Mouse (Mus musculus): ENCODE results near the gene Rps8.

Gene Rps8

GRCm38 (mm10) chr4:117148047-117148713, 7.9 kb downstream of the Rps8 start:
- no peak for DNase-seq (ENCODE audit: low read depth)

DNA sequence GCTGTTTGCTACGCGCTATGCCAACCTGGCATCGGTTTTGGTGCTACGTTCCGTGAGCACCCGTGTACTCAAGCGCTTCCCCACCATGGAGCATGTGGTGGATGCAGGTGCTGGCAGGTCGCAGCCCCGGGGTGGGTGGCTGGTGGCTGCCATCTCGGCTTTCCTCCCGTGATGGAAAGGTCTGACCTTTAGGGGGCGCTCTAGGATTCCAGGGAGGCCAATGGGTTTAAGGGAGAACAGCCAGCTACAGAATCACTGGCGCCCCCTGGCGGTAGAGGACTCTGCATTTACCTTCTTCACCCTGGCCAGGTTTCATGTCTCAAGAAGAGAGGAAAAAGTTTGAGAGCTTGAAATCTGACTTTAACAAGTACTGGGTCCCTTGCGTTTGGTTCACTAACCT, 9.9 kb downstream of the Rps8 start:
- DNase-seq (ENCODE audit: low read depth): peak; percentile 97

- no peak for DNase-seq (ENCODE audit: low read depth)
Observed at GRCm38 (mm10) chr4:117145248-117145647, 10.8 kb downstream of the Rps8 start.

DNA sequence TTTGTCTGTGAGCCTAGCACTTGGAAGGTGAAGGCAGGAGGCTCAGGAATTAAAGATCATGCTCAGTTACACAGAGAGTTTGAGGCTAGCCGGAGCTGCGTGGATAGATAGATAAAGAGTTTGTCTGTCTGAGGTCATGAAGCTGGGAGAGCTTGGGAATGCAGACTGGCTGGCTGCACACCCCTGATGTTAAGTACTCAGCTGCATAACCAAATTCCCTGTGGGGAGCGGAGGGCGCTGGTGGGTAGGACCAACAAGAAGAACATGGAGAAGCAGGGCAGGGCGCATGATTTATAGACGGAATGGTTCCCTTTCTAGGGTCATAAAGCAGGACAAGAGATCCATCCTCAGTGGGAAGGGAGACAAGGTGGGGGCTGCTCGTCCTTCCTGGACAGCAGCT, 13.0 kb downstream of the Rps8 start:
- DNase-seq (ENCODE audit: low read depth): no peak

DNA sequence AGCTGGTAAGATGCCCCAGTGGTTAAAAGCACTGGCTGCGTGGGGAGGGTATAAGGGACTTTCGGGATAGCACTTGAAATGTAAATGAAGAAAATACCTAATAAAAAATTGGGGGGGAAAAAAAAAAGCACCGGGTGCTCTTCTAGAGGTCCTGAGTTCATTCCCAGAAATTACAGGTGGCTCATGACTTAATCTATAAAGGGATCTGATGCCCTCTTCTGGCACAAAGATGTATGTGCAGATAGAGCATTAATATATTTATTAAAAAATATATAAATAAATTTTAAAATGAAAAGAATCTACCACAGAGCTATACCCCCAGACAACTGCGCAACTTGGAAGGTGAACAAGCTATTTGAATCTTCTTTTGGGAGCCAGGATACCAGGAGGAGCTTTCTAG, 15.4 kb downstream of the Rps8 start:
- DNase-seq (ENCODE audit: low read depth): peak; percentile 63

- peak; percentile 84 for DNase-seq (ENCODE audit: low read depth)
Observed at GRCm38 (mm10) chr4:117139217-117139612, 16.8 kb downstream of the Rps8 start.

DNA sequence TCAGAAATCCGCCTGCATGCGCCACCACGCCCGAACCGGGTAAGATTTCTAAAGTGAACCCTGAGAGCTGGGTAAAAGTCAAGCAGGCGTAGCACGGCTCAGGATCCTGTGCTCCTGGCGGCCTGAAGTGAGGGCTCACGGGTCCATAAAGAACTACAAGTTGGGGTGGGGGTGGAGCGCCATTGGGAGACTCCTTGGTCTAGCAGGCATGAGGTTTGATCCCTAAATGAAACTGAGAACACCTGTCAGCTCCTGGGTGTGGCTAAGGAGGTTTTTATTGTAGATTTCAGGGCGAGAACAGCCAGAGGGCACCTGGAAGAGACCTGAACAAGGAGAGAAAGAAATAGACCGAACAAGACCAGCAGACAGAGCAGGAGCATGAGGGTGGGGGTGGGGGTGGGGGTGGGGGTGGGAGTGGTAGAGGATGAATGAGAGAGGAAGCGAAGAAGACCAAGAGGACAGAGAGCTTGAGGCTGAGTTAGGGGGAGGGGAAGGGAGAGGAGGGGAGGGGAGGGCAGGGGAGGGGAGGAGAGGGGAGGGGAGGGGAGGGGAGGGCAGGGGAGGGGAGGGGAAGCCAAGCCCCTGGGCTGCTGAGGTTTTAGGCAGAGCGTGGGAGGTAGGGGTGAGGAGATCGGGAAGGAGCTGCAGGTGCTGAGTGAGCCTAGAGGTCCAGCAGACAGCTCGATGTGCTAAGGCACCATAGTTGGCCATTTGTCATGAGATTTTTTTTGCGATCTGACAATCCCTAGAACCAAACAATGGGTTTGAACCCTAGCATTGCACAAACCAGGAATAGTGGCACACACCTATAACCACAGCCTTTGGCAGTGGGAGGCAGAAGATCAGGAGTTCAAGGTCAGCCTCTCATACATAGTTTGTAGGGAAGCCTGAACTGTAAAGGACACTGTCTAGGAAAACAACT, 17.5 kb downstream of the Rps8 start:
- no peak for DNase-seq (ENCODE audit: low read depth)

GRCm38 (mm10) chr4:117136034-117136433, 20.0 kb downstream of the Rps8 start:
- DNase-seq (ENCODE audit: low read depth): peak; percentile 72

DNA sequence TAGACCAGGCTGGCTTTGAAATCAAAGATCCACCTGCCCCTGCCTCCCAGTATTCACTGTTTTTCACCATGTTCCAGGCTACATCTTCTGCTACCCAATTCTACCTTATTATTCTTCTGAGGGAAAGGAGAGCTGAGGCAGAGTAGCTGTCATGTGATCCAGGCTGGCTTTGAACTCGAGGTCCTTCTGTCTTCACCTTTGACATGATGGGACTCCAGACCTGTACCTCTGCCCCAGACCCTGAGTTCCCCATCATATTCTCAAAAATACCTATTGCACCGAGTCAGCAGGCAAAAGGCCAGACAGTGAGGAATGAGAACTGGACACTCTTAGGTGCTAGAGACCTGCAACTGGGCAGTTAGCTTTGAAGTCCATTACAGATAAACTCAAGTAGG, 21.4 kb downstream of the Rps8 start:
- no peak for DNase-seq (ENCODE audit: low read depth)

DNA sequence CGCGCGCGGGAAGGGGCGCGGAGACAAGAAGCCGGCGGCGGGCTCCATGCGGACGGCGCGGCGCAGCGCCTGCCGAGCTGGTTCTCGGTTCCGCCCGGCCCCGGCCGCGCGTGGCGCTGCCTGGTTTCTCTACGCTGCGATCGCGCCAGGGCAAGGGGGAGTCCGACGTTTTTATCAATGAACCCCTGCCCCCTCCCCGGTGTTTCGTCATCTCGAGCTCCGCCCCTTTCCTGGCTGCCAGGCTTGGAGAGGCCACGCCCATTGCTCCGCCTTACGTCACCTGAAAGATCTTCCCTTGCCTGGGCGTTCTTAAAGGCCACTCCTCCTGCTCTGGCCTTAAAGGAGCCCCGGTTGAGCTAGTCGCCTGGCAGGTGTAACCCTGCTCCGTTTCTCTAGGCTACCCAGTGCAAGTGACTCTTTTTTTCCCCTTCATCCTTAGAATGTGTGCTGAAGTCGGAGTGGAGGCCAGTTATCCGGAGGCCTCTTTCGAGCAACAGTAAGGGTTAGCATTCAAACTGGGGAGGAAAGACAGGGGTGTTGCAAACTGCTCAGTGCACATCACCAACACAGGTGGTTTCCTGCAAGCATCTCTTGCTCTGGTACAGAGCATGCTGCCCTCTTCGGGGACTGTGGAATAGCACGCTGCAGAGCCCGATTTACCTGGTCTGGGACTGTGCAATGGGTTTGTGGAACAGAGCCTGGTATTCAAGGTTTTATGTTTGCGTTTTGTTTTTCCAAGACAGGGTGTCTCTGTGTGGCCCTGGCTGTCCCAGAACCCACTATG, 22.0 kb downstream of the Rps8 start, which contains the start of gene Plk3:
Plk3 (minus strand) TSS at position 147 of the 784 bp plus-strand sequence.
- peak; percentile 100 for DNase-seq (ENCODE audit: low read depth)

DNA sequence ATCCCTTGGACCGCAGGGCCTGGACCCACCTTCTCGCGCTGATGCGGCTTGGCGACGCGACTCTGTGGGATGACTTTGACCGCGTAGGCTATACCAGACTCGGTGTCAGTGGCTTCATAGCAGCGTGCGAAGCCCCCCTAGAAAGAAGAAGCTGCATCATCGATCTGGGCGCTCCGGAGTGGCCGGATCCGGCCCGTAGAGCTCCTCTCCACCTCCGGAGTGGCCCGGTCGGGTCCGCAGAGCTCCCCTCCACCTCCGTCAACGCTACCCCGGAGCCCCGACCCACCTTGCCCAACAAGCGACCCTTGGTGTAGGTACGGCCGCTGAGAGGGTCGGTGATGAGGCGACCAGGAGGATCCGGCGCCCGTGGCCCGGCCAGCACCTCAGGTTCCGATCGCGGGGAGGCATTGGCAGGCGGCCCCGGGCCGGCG, 22.7 kb downstream of the Rps8 start:
- no peak for DNase-seq (ENCODE audit: low read depth)

- no peak for DNase-seq (ENCODE audit: low read depth)
Observed at GRCm38 (mm10) chr4:117132794-117133143, 23.3 kb downstream of the Rps8 start.

DNA sequence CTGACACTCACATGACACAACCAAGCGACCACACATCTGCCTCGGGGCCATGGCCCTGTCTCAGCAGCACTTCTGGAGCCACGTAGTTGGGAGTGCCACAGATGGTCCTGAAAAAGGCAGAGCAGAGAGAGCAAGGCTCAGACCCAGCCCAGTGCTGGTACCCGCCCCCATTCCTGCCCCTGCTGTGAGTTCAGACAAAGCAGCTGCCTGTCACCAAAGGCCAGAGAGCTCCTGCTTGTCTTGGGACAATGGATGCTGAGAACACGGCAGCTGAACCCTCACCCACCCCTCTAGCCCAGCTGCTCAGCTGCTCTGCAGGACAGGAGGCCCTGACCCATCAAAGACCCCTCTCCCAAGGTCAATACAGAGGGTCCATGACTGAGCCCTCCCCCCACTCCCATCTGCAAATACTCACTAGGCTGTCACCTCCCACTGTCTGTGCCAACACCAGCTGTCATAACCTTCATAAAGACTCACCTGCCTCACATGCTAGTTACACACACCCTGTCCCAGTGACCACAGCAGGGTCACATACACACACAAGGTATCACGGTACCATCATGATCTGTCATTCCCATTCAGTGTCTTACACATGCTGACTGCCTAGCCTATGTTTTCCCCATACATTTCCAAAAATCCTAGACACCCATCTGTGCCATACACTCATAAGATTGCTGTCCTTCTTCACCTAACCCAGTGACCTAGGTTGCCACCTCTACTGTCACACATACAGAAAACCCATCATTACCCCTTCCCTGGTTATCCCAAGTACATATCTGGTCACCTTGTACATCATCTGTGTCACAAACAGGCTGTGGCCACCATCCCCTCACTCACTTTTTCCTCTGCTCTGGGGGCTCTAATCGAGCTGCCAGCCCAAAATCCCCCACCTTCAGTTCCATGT, 23.9 kb downstream of the Rps8 start:
- no peak for DNase-seq (ENCODE audit: low read depth)

DNA sequence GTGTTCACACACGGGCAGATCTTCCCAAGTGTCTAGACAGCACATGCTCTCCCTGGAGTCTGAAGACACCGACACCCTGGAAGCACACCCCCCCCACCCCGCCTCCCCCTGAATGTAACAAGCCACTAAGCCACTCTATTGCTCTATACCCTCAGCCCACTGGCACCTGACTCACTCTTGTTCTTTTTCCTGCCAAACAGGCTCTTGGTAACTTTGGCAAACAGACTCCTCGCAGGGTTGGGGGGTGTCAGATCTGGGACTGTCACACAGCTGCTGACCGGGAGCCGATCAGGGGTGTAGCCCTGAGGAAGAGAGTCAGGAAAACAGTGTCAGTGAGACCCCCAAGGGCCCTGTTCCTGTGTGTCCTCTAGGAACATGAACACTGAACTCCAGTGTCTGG, 24.8 kb downstream of the Rps8 start:
- no peak for DNase-seq (ENCODE audit: low read depth)

- DNase-seq (ENCODE audit: low read depth): no peak
Observed at GRCm38 (mm10) chr4:117130790-117131189, 25.3 kb downstream of the Rps8 start.

DNA sequence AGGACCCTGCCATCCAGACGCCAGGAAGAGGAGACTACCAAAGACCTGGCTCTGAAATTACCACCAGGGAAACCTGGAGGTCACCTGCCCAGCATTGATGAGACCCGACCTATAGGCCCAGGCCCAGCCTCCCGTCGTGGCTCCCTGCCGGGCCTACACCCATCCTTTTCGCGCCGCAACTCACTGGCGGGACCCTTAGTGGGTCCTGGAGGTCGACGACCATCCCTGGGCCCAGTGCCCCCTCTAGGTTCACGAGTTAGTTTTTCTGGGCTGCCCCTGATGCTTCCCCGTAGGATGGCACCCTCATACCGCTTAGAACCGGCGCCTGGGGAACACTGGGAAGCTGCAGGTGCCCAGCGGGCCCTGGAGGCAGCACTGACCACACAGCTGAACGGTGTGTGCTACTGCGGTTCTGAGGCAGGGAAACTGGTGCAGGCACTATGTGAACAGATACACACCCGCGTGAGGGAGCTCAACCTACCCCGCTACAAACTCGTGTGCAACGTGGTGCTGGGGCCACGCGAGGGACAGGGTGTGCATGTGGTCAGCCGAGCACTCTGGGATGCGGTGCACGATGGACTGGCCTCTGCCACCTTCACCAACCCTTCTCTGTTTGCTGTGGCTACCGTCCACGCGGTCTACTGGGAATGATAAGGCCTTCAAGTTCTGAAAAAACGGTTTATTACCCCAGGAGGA, 27.9 kb downstream of the Rps8 start:
- DNase-seq (ENCODE audit: low read depth): no peak

DNA sequence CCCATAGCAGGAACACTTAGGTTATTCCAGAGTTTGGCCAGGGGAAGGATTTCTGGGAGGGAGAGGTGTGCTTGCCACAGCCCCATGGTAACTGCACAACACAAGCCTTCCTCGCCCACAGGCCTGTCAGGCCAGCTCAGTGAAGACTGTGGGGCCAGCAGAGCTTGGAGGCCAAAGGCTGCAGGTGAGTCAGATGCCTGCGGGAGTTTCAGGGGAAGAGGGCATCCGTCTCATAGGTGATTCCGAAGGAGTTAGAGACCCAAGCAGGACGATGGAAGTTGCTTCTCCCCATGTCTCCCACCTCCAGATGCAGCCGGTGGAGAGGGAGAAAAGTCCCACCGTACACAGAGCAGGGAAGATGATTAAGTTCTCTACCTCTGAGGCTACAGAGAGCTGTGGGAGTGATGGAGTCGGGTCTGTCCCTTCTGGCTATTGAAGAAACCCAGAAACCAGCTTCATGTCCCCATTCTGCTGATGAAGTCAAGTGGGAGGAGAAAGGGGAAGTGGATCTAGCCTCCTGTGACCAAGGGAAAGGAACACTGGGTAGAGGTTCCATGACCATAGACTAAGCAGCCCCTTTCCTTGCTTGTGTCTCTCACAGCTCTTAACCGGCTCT, 29.3 kb downstream of the Rps8 start, which contains the start of gene Tctex1d4:
Tctex1d4 (plus strand) TSS at position 120 of the 616 bp plus-strand sequence.
- peak; percentile 64 for DNase-seq (ENCODE audit: low read depth)

- DNase-seq (ENCODE audit: low read depth): peak; percentile 92
Observed at GRCm38 (mm10) chr4:117125910-117126674, 30.0 kb downstream of the Rps8 start.

DNA sequence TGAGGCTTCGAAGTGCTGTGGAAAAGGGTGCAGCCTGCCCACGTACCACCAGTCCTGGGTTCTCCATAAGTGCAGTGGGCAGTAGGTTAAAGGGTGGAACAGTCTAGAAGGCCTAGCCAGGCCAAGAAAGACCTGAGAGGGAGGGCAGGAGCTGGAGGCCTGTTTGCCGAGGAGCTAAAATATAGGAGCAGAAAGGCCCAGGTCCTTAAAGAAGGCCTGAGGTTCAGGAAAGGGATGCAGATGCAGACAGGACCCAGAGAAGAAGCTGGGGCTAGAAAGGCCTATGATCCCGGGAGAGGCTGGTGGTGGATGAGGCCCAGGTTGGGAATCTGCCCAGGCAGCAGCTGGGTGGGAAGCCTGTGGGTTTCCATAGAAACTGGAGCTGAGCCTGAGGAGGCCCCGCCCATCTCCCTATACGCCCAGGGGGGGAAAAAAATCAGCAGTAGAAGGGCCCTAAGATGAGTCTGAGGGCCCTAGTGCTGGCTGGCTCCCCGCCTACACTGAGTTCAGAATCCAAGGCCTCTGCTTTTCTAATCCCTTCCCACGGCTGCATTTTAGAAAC, 30.6 kb downstream of the Rps8 start, which contains the start of gene Btbd19:
Btbd19 (minus strand) TSS at position 378 of the 562 bp plus-strand sequence.
- no peak for DNase-seq (ENCODE audit: low read depth)
